Mouse (Mus musculus) forebrain, embryonic 12.5 days (tissue): ENCODE data around the gene Tmem209. TPM values are rescaled to one million over a fixed set of nuclear protein-coding genes. Genes with fewer than 3 reads are reported as not detected.
A peak's percentile ranks its signal among the peaks of the same experiment; 100 is the strongest.

ENCODE experiments used
- ATAC-seq: fragments of 200-750 bp; cut with Nextera tagmentation; 2 replicates; pipeline ENCODE4 v1.8.0; 2017; ENCODE audit warnings: moderate TSS enrichment; ENCODE audit not compliant: low FRiP score
- H3K27ac ChIP-seq: fragments of 300-500 bp; sonication (generic); 2 replicates; pipeline ENCODE4 v1.5.1; 2016; ENCODE audit warnings: mild to moderate bottlenecking
- H3K27me3 ChIP-seq: fragments of 300-500 bp; sonication (generic); 2 replicates; pipeline ENCODE4 v1.6.1; 2016; ENCODE audit warnings: mild to moderate bottlenecking
- H3K36me3 ChIP-seq: fragments of 300-500 bp; sonication (generic); replicated peaks from 2 replicates; pipeline ENCODE4 v1.6.1; 2016; ENCODE audit warnings: mild to moderate bottlenecking
- H3K4me1 ChIP-seq: fragments of 300-500 bp; sonication (generic); 2 replicates; pipeline ENCODE4 v1.6.1; 2016
- H3K4me2 ChIP-seq: fragments of 300-500 bp; sonication (generic); 2 replicates; pipeline ENCODE4 v1.6.1; 2016; ENCODE audit warnings: mild to moderate bottlenecking, moderate library complexity
- H3K4me3 ChIP-seq: fragments of 300-500 bp; sonication (generic); replicated peaks from 2 replicates; pipeline ENCODE4 v1.5.1; 2016; ENCODE audit warnings: mild to moderate bottlenecking
- H3K9ac ChIP-seq: fragments of 300-500 bp; sonication (generic); 2 replicates; pipeline ENCODE4 v1.6.1; 2016; ENCODE audit warnings: mild to moderate bottlenecking
- H3K9me3 ChIP-seq: fragments of 300-500 bp; sonication (generic); 2 replicates; pipeline ENCODE4 v1.6.1; 2016
- WGBS: fragments of 180-500 bp; shearing (Covaris S2); methylation state at CpG from one replicate; pipeline ENCODE4 v1.1.7; 2016; 5-methylcytosine and 5-hydroxymethylcytosine counted together
- polyA plus RNA-seq: library from polyadenylated mRNA; unstranded; fragments of >200 nt; fragmentation: Nextera tagmentation; extraction: Ambion mirVana; gene quantifications from 2 replicates; pipeline ENCODE4 v1.2.1, GENCODE M21; 2016

Gene Tmem209
- polyA plus RNA-seq, 1 experiment from 2014 or later, result 49.4 TPM

GRCm38 (mm10) chr6:30458626-30459025, 51.0 kb downstream of the Tmem209 start:
- ATAC-seq, result no peak
- H3K27ac ChIP-seq, result peak overlapping the region; percentile 51

DNA sequence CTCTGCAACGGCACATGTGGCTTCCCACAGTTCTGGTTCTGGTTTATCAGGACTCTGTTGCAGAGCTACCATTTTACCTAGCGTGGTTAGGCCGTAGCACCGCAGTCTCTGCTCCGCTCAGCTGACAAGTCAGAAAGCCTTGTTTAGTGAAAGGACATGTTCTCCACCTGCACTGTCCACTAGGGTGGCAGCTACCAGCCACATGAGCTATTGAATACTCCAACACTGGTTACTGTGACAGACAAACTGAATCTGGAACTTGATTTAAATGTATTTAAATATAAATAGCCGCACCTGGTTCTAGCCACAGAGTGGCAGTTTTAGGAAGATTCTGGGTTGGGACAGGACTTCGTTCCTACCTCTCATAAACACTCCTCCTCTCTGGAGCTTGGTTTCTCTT, 52.6 kb downstream of the Tmem209 start:
- peaks cover 30% of the 10 kb centered on the region for H3K36me3 ChIP-seq
- no peak overlapping the region for H3K4me2 ChIP-seq
- H3K9ac ChIP-seq, result no peak overlapping the region
- WGBS, result 95% methylated on average over 7 of the region's 7 CpGs
- peaks cover 30% of the 10 kb centered on the region for H3K4me1 ChIP-seq
- ATAC-seq, result no peak
- H3K4me3 ChIP-seq, result no peak overlapping the region
- no peaks in the 10 kb centered on the region for H3K9me3 ChIP-seq
- no peak overlapping the region for H3K27ac ChIP-seq
- no peaks in the 10 kb centered on the region for H3K27me3 ChIP-seq

More at GRCm38 (mm10) chr6:30458626-30459025, 51.0 kb downstream of the Tmem209 start:
- Histone ChIP-seq H3K27me3 (peaks cover 5% of the 10 kb centered on the region; the same call in 1 of the 2 replicates), H3K4me3 (no peak overlapping the region), H3K9me3 (no peaks in the 10 kb centered on the region), H3K4me2 (no peak overlapping the region), H3K36me3 (peaks cover 20% of the 10 kb centered on the region), H3K9ac (no peak overlapping the region), H3K4me1 (peaks cover 37% of the 10 kb centered on the region)
- WGBS, result 85% methylated on average over 5 of the region's 5 CpGs

DNA sequence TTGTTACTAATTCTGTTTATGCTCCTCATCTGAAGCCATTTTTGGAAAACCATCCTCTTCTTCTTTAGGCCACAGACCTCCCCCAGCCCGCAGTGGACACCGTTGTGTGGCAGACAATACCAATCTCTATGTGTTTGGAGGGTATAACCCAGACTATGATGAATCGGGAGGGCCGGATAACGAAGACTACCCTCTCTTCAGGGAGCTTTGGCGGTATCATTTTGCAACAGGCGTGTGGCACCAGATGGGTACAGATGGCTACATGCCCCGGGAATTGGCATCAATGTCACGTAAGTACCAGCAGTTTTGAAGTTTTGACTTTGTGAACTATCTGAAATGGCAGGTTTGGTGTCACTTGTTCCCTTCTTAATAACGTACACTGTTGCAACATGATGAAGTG, 70.0 kb downstream of the Tmem209 start:
- H3K4me1 ChIP-seq, result no peaks in the 10 kb centered on the region
- H3K9ac ChIP-seq, result no peak overlapping the region
- no peak for ATAC-seq
- no peak overlapping the region for H3K4me3 ChIP-seq
- H3K4me2 ChIP-seq, result no peak overlapping the region
- peaks cover 45% of the 10 kb centered on the region for H3K36me3 ChIP-seq
- WGBS, result 96% methylated on average over 10 of the region's 10 CpGs
- no peak overlapping the region for H3K27ac ChIP-seq
- H3K27me3 ChIP-seq, result no peaks in the 10 kb centered on the region
- no peaks in the 10 kb centered on the region for H3K9me3 ChIP-seq

DNA sequence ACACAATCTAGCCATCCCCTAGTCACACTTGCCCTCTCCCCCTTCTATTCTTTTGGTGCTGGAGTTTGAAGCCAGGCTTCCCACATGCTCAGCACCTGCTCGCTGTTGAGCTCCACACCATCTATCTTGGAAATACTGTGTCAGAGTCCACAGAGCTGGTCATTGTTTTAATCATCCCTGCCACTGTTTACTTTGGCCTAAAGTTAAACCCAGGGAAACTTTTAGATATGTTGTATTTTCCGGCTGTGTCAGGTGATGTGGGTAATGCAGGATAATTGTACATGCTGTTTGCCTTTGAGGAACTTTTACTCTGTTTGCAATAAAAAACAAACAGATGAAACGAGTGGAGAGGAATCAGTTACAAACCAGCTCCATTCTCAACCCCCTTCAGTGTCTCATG, 72.5 kb downstream of the Tmem209 start:
- no peak overlapping the region for H3K4me3 ChIP-seq
- H3K36me3 ChIP-seq, result peaks cover 25% of the 10 kb centered on the region
- H3K27ac ChIP-seq, result no peak overlapping the region
- no peaks in the 10 kb centered on the region for H3K27me3 ChIP-seq
- no peak overlapping the region for H3K9ac ChIP-seq
- H3K4me2 ChIP-seq, result no peak overlapping the region
- 92% methylated on average over 3 of the region's 3 CpGs for WGBS
- no peaks in the 10 kb centered on the region for H3K9me3 ChIP-seq
- H3K4me1 ChIP-seq, result no peaks in the 10 kb centered on the region
- ATAC-seq, result no peak

- ATAC-seq, result no peak
Observed at GRCm38 (mm10) chr6:30436476-30436875, 73.1 kb downstream of the Tmem209 start.

DNA sequence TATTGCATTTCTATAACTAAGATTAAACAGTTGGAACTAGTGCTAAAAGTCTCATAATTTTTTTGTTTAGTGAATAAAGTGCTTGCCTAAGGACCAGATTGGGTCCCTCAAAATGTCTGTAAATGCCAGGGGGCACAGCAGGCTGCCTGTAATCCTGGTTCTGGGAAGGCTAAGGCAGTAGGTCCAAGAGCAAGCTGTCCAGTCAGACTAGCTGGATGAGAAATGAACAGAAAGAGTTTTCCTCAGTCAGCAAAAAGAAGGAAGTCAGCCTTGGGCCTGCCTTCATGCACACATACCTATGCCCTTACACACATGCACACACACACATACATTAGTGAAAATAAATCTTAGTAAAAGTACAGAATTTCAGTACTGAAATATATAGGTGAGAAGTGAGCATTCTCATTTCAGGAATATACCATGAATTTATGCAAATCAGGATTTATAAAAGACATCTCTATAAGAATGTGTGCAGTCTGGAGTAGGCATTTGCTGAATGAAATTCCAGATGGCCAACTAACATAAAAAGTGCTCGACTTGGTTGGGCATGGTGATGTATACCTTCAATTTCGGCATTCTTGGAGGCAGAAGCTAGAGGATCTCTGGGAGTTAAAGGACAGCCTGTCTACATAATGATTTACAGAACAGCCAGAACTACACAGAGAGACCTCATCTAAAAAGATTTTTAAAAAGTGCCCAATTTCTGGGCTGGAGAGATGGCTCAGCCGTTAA, 77.0 kb downstream of the Tmem209 start:
- no peaks in the 10 kb centered on the region for H3K9me3 ChIP-seq
- H3K4me1 ChIP-seq, result no peaks in the 10 kb centered on the region
- no peaks in the 10 kb centered on the region for H3K27me3 ChIP-seq
- 82% methylated on average over 3 of the region's 3 CpGs for WGBS
- no peak overlapping the region for H3K27ac ChIP-seq
- H3K4me2 ChIP-seq, result no peak overlapping the region
- no peak overlapping the region for H3K9ac ChIP-seq
- 0 out of 2 replicates have a peak, but pooled peaks cover 4% of the 10 kb centered on the region for H3K36me3 ChIP-seq
- no peak overlapping the region for H3K4me3 ChIP-seq
- no peak for ATAC-seq

More at GRCm38 (mm10) chr6:30436476-30436875, 73.1 kb downstream of the Tmem209 start:
- no peak overlapping the region for H3K9ac ChIP-seq
- no peak overlapping the region for H3K4me3 ChIP-seq
- no peak overlapping the region for H3K4me2 ChIP-seq
- 95% methylated on average over 3 of the region's 3 CpGs for WGBS
- H3K4me1 ChIP-seq, result no peaks in the 10 kb centered on the region
- H3K9me3 ChIP-seq, result no peaks in the 10 kb centered on the region
- no peak overlapping the region for H3K27ac ChIP-seq
- H3K27me3 ChIP-seq, result no peaks in the 10 kb centered on the region
- peaks cover 19% of the 10 kb centered on the region for H3K36me3 ChIP-seq

Other genes starting within 250 kb of the Tmem209 start
- 56.9 and 62.3 TPM in 2 replicates for gene Ube2h, start 205.2 kb downstream of the Tmem209 start, polyA plus RNA-seq
- 65.2 and 66.5 TPM in 2 replicates for gene Zc3hc1, start 118.8 kb downstream of the Tmem209 start, polyA plus RNA-seq
- gene Klhdc10, start 107.9 kb downstream of the Tmem209 start, polyA plus RNA-seq, result 43.1 and 47.2 TPM in 2 replicates
- 0.29 and 0.42 TPM in 2 replicates for gene Ssmem1, start 66 bp upstream of the Tmem209 start, polyA plus RNA-seq
- gene Cpa2, start 31.8 kb upstream of the Tmem209 start, polyA plus RNA-seq, result 4.6 and 7.0 TPM in 2 replicates
- gene Cpa4, start 58.6 kb upstream of the Tmem209 start, polyA plus RNA-seq, result 4.7 and 5.2 TPM in 2 replicates
- gene Cpa5, start 101.2 kb upstream of the Tmem209 start, polyA plus RNA-seq, result 0.21 and 0.24 TPM in 2 replicates
- gene Cpa1, start 129.4 kb upstream of the Tmem209 start, polyA plus RNA-seq, result 0.24 TPM in 1 of 2 replicates, not detected in the other
- 23.3 and 25.1 TPM in 2 replicates for gene Cep41, start 184.0 kb upstream of the Tmem209 start, polyA plus RNA-seq
- 802 and 947 TPM in 2 replicates for gene Mest, start 213.8 kb upstream of the Tmem209 start, polyA plus RNA-seq